Mouse (Mus musculus): ENCODE data around the gene Gm21188. TPM values are rescaled to one million over a fixed set of nuclear protein-coding genes. Genes with fewer than 3 reads are reported as not detected.
A peak's percentile ranks its signal among the peaks of the same experiment; 100 is the strongest.
"Not testable (repeated sequence)": the region's sequence is repeated elsewhere in the genome, so short reads cannot be mapped to it uniquely, and the experiment has no call there.

Gene Gm21188
- polyA plus RNA-seq, 1 experiment from 2014 or later, result not detected

DNA sequence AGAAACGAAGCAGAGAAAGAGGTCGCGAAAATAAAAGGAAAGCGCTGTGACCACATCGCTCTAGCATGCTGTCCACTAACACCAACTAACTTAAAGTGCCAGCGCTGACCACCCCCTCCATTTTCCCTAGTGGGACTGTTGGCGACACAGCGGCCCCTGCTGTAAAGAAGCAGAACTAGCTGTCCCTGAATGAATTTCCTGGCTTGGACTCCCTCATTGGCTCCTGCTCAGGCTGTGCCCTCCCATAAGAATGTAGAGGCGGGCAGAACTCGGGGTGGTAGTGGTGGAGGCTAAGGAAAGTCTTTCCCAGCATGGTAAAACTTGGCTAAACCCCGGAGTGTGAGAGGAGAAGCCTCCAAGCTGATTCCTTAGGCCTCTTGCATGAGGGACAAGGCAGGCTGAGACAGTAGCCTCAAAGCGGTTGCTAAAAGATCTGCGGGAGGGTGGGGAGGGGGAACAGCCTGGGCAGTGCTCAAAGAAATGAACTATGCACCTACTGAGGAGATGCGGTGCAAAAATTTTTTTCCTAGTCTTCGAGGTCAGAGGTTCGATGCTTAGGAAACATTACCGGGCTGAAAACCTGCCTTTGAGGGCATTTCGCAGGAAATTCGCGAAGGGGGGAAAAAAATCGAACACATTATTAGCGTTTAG lies 11.6 kb upstream of the Gm21188 start:
- not testable (repeated sequence) for H3K9me3 ChIP-seq (replicated peaks; ENCODE audit: control insufficient read depth, low read length); DNase-seq (ENCODE audit: low spot score); H3K27me3 ChIP-seq (ENCODE audit: control insufficient read depth, insufficient read depth, low read length); H3K4me1 ChIP-seq (ENCODE audit: control insufficient read depth, insufficient read depth, low read length); H3K4me3 ChIP-seq (ENCODE audit: low read depth, low read length); H3K9ac ChIP-seq (replicated peaks; ENCODE audit: low read length); H3K36me3 ChIP-seq (replicated peaks; ENCODE audit: control insufficient read depth, insufficient read depth, low read depth, low read length); H3K4me2 ChIP-seq (ENCODE audit: low read depth, low read length); H3K27ac ChIP-seq (replicated peaks; ENCODE audit: low read depth, low read length)
- WGBS, result no CpG with 5 or more reads among the region's 22 CpGs
- ATAC-seq (replicated peaks; ENCODE audit: insufficient number of reproducible peaks, low FRiP score, low TSS enrichment, low read depth), result peak; percentile 89

DNA sequence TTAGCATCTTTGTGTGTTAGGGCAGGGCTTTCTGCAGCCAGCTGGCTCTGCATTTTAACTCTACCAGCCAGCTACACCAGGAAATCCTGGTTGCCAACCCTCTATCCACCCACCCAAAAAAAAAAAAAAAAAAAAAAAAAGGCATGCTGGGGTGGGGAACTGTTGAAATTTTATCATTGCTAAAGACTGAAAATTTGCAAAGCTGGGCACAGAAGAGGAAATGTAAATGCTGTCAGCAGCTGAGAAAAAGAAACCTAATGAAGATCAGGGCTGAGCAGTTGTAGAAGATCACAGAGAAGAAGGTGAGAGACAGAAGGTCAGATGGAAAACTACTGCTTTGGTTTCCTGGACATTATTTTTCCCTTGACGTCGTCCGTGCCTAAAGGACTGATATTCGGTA lies 10.9 kb upstream of the Gm21188 start:
- WGBS, result no CpG with 5 or more reads among the region's 4 CpGs
- not testable (repeated sequence) for H3K27ac ChIP-seq (replicated peaks; ENCODE audit: low read depth, low read length); H3K9ac ChIP-seq (replicated peaks; ENCODE audit: low read length); H3K4me2 ChIP-seq (ENCODE audit: low read depth, low read length); ATAC-seq (replicated peaks; ENCODE audit: insufficient number of reproducible peaks, low FRiP score, low TSS enrichment, low read depth); H3K4me1 ChIP-seq (ENCODE audit: control insufficient read depth, insufficient read depth, low read length); H3K9me3 ChIP-seq (replicated peaks; ENCODE audit: control insufficient read depth, low read length); H3K36me3 ChIP-seq (replicated peaks; ENCODE audit: control insufficient read depth, insufficient read depth, low read depth, low read length); H3K27me3 ChIP-seq (ENCODE audit: control insufficient read depth, insufficient read depth, low read length); DNase-seq (ENCODE audit: low spot score); H3K4me3 ChIP-seq (ENCODE audit: low read depth, low read length)

DNA sequence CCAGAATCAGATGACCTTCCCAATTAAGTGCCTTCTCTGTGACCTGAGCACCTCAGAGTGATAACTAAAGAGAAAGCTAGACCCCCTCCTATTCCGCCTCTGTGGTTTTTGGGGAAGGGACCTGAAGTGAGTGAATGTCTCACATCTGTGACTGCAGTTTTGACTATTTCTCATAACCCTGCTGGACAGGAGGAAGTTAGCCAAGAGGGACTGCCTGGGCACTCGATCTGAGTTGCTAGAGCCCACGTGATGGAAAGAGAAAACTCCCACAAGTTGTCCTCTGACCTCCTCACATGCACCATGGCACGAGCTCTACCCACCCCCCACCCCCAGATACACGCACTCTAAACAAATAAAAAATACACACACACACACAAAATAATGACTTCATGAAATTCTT lies 3.4 kb downstream of the Gm21188 start:
- H3K9ac ChIP-seq (replicated peaks; ENCODE audit: low read length); H3K27ac ChIP-seq (replicated peaks; ENCODE audit: low read depth, low read length); H3K36me3 ChIP-seq (replicated peaks; ENCODE audit: control insufficient read depth, insufficient read depth, low read depth, low read length); H3K4me1 ChIP-seq (ENCODE audit: control insufficient read depth, insufficient read depth, low read length); DNase-seq (ENCODE audit: low spot score); H3K27me3 ChIP-seq (ENCODE audit: control insufficient read depth, insufficient read depth, low read length); H3K4me2 ChIP-seq (ENCODE audit: low read depth, low read length); H3K9me3 ChIP-seq (replicated peaks; ENCODE audit: control insufficient read depth, low read length); ATAC-seq (replicated peaks; ENCODE audit: insufficient number of reproducible peaks, low FRiP score, low TSS enrichment, low read depth); H3K4me3 ChIP-seq (ENCODE audit: low read depth, low read length): not testable (repeated sequence)
- no CpG with 5 or more reads among the region's 5 CpGs for WGBS

- no CpG with 5 or more reads among the region's 2 CpGs for WGBS
- not testable (repeated sequence) for DNase-seq (ENCODE audit: low spot score); H3K4me2 ChIP-seq (ENCODE audit: low read depth, low read length); H3K4me1 ChIP-seq (ENCODE audit: control insufficient read depth, insufficient read depth, low read length); H3K9ac ChIP-seq (replicated peaks; ENCODE audit: low read length); H3K4me3 ChIP-seq (ENCODE audit: low read depth, low read length); H3K27ac ChIP-seq (replicated peaks; ENCODE audit: low read depth, low read length); H3K27me3 ChIP-seq (ENCODE audit: control insufficient read depth, insufficient read depth, low read length); H3K36me3 ChIP-seq (replicated peaks; ENCODE audit: control insufficient read depth, insufficient read depth, low read depth, low read length); ATAC-seq (replicated peaks; ENCODE audit: insufficient number of reproducible peaks, low FRiP score, low TSS enrichment, low read depth); H3K9me3 ChIP-seq (replicated peaks; ENCODE audit: control insufficient read depth, low read length)
Measured at GRCm38 (mm10) chr13:120048186-120048585, 3.8 kb downstream of the Gm21188 start.

DNA sequence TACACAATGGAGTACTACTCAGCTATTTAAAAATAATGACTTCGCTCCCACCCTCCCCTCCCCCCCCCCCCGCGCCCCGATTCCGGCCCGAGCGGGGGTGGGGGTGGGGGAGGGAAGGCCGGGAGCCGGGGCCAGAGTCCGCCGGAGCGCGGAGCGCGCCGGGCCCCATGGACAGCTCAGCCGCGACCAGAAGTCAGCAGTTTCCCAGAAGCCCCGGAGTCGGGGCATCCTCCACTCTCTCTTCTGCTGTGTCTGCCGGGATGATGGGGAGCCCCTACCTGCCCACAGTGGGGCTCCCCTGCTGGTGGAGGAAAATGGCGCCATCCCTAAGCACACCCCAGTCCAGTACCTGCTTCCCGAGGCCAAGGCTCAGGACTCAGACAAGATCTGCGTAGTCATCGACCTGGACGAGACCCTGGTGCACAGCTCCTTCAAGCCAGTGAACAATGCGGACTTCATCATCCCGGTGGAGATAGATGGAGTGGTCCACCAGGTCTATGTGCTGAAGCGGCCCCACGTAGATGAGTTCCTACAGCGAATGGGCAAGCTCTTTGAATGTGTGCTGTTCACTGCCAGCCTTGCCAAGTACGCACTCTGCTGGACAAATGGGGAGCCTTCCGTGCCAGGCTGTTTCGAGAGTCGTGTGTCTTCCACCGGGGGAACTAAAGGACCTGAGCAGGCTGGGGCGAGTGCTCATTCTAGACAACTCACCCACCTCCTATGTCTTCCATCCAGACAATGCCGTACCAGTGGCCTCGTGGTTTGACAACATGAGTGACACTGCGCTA lies 5.4 kb downstream of the Gm21188 start:
- H3K36me3 ChIP-seq (replicated peaks; ENCODE audit: control insufficient read depth, insufficient read depth, low read depth, low read length); DNase-seq (ENCODE audit: low spot score); H3K4me2 ChIP-seq (ENCODE audit: low read depth, low read length); H3K4me3 ChIP-seq (ENCODE audit: low read depth, low read length); H3K27me3 ChIP-seq (ENCODE audit: control insufficient read depth, insufficient read depth, low read length); H3K4me1 ChIP-seq (ENCODE audit: control insufficient read depth, insufficient read depth, low read length); H3K9ac ChIP-seq (replicated peaks; ENCODE audit: low read length); ATAC-seq (replicated peaks; ENCODE audit: insufficient number of reproducible peaks, low FRiP score, low TSS enrichment, low read depth); H3K27ac ChIP-seq (replicated peaks; ENCODE audit: low read depth, low read length); H3K9me3 ChIP-seq (replicated peaks; ENCODE audit: control insufficient read depth, low read length): not testable (repeated sequence)
- WGBS, result 1% methylated on average over 8 of the region's 40 CpGs

DNA sequence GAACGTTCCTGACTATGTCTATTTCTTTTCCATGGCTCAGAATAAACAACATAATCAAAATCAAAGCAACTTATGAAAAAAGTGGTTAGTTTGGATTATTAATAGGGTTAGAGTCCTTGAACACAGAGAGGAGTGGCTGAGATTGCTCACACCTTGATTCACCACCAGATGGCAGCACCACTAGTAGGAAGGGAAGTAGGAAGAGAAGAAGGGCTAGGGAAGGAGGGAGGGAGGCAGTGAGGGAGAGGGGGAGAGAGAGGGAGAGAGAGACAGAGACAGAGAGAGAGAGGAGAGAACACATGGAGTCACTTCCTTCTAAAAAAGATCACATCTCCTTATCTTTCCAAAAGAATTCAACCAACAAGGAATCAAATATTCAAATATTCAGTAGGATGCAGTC lies 10.8 kb downstream of the Gm21188 start:
- not testable (repeated sequence) for H3K36me3 ChIP-seq (replicated peaks; ENCODE audit: control insufficient read depth, insufficient read depth, low read depth, low read length); ATAC-seq (replicated peaks; ENCODE audit: insufficient number of reproducible peaks, low FRiP score, low TSS enrichment, low read depth); H3K4me1 ChIP-seq (ENCODE audit: control insufficient read depth, insufficient read depth, low read length); H3K27ac ChIP-seq (replicated peaks; ENCODE audit: low read depth, low read length); H3K27me3 ChIP-seq (ENCODE audit: control insufficient read depth, insufficient read depth, low read length); H3K9ac ChIP-seq (replicated peaks; ENCODE audit: low read length); H3K4me3 ChIP-seq (ENCODE audit: low read depth, low read length); H3K9me3 ChIP-seq (replicated peaks; ENCODE audit: control insufficient read depth, low read length); H3K4me2 ChIP-seq (ENCODE audit: low read depth, low read length)
- no CpG with 5 or more reads among the region's 1 CpGs for WGBS
- DNase-seq (ENCODE audit: low spot score), result peak; percentile 33

GRCm38 (mm10) chr13:120037881-120038280 lies 14.1 kb downstream of the Gm21188 start:
- not testable (repeated sequence) for H3K4me1 ChIP-seq (ENCODE audit: control insufficient read depth, insufficient read depth, low read length); H3K9me3 ChIP-seq (replicated peaks; ENCODE audit: control insufficient read depth, low read length); ATAC-seq (replicated peaks; ENCODE audit: insufficient number of reproducible peaks, low FRiP score, low TSS enrichment, low read depth); H3K27ac ChIP-seq (replicated peaks; ENCODE audit: low read depth, low read length); H3K36me3 ChIP-seq (replicated peaks; ENCODE audit: control insufficient read depth, insufficient read depth, low read depth, low read length); H3K4me2 ChIP-seq (ENCODE audit: low read depth, low read length); H3K27me3 ChIP-seq (ENCODE audit: control insufficient read depth, insufficient read depth, low read length); H3K4me3 ChIP-seq (ENCODE audit: low read depth, low read length); H3K9ac ChIP-seq (replicated peaks; ENCODE audit: low read length)
- peak; percentile 11 for DNase-seq (ENCODE audit: low spot score)
- WGBS, result 5% methylated on average over 6 of the region's 6 CpGs

- H3K27ac ChIP-seq (replicated peaks; ENCODE audit: low read depth, low read length); DNase-seq (ENCODE audit: low spot score); H3K9ac ChIP-seq (replicated peaks; ENCODE audit: low read length); ATAC-seq (replicated peaks; ENCODE audit: insufficient number of reproducible peaks, low FRiP score, low TSS enrichment, low read depth); H3K4me2 ChIP-seq (ENCODE audit: low read depth, low read length); H3K27me3 ChIP-seq (ENCODE audit: control insufficient read depth, insufficient read depth, low read length); H3K36me3 ChIP-seq (replicated peaks; ENCODE audit: control insufficient read depth, insufficient read depth, low read depth, low read length); H3K9me3 ChIP-seq (replicated peaks; ENCODE audit: control insufficient read depth, low read length); H3K4me3 ChIP-seq (ENCODE audit: low read depth, low read length); H3K4me1 ChIP-seq (ENCODE audit: control insufficient read depth, insufficient read depth, low read length): not testable (repeated sequence)
- 2% methylated on average over 23 of the region's 25 CpGs for WGBS
Measured at GRCm38 (mm10) chr13:120036577-120037115, 15.3 kb downstream of the Gm21188 start.
